Mouse (Mus musculus) embryonic fibroblast, embryonic 13.5 days (primary cell): ENCODE results near the gene Tapbp.
"Not testable (repeated sequence)": the region's sequence is repeated elsewhere in the genome, so short reads cannot be mapped to it uniquely, and the experiment has no call there.

ENCODE experiments used
- CTCF ChIP-seq: IDR thresholded peaks from 2 replicates; pipeline ENCODE4 v1.5.1; 2011; ENCODE audit warnings: mild to moderate bottlenecking, control low read depth, low read length, moderate library complexity, borderline replicate concordance; ENCODE audit not compliant: insufficient read depth
- POLR2A ChIP-seq: IDR thresholded peaks from 2 replicates; pipeline ENCODE4 v1.6.1; 2011; ENCODE audit warnings: low read depth, mild to moderate bottlenecking, control low read depth, low read length, moderate library complexity

DNA sequence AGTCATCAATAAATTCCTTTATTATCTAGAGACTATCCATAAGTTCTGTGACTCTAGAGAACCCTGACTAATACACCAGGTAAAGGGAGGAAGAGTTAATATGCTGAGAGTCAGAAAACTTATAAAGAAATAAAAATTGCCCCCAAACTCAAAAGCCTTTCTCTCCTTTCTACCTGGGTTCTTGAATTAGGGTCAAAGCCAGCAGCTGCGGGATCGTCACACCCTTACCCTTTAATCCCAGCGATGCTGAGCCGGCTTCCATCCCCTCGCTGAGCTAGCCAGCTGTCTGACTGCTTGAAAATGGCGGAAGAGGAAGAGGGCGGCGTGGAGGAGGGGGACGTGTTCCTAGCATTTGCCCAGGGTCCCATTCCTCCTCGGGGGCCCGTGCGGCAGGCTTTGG lies 42.2 kb upstream of the Tapbp start, which contains the start of gene Gm7029:
- not testable (repeated sequence) for TF ChIP-seq CTCF, POLR2A
